In the genomic region with DNA sequence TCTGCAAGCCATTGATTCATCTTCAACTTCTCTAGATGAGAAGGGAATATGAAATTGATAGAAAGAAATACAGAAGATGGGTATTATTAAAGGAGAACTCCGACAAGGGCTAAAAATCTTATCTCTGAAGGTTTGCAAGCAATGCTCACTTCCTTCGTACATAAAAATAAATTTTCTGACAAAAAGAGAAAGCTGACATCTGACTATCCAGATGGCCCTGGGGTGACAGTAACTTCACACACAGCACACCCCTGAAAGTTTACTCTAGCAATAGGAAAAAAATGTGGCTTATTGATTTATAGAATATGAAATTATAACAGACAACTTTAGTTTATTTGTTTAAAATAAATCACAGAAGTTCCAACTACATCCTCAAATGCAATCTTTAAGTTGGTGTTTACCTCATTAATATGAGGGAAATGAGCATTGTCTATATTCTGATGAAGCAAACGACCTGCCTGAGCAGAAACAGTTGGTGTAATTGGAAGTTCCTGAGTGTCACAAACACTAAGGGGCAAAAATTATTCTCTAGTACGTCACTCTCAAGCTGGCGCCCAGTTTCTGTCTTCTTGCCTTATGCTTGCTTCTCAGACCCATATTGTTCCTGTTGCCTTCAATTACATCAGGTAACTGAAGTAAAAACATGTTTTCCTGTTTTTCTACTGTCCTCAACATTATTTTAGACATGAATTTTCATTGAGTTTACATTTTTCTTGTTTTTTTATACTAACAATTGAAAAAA, we compare ENCODE assay signal across 20 mouse cellular contexts.
DNase-seq lines count a peak whose midpoint lies in the region; ATAC-seq and TF ChIP-seq lines count a peak whose summit lies in the region.
"Had no signal": no experiment of that assay in that cellular context is flagged by ENCODE, and none has a peak within 500 bp of the region (broad histone marks: within the 10 kb centered on the region; RNA-seq: fewer than 3 reads in every experiment).

No protein-coding gene starts in this region.

- DNase-seq in forebrain, postnatal 0 days, result peak; percentile 11
- peak; percentile 62 for DNase-seq in midbrain, postnatal 0 days (ENCODE audit: low spot score)
- no peak for DNase-seq in midbrain, embryonic 11.5 days (ENCODE audit: low spot score, missing footprints)
- peak; percentile 84 for DNase-seq in cerebellum, adult 9-11 months
- DNase-seq in urinary bladder, adult 18-20 months (ENCODE audit: low spot score in 2 of 2), result no peak
- no peak for DNase-seq in kidney, adult 9 months
- DNase-seq in gastrocnemius, adult 2 months, result no peak
- DNase-seq: adrenal gland, postnatal 14 days; gastrocnemius, postnatal 36 days; kidney, postnatal 25 days; liver, postnatal 0 days had no signal

- H3K4me3 ChIP-seq in forebrain, postnatal 0 days (ENCODE audit: low read depth, low read length), result no peak overlapping the region
- no peak overlapping the region for H3K4me3 ChIP-seq in forebrain, embryonic 15.5 days
- no peak overlapping the region for H3K4me3 ChIP-seq in midbrain, postnatal 0 days (ENCODE audit: low read depth, low read length)
- no peak overlapping the region for H3K4me3 ChIP-seq in midbrain, embryonic 11.5 days (ENCODE audit: low read depth, low read length)
- H3K4me3 ChIP-seq in gastrocnemius, adult 2 months, result no peak overlapping the region
- H3K4me3 ChIP-seq: embryonic facial prominence, embryonic 15.5 days; heart, embryonic 15.5 days; hindbrain, embryonic 15.5 days; limb, embryonic 12.5 days; midbrain, embryonic 12.5 days had no signal

- no peaks in the 10 kb centered on the region for H3K27me3 ChIP-seq in forebrain, postnatal 0 days (ENCODE audit: insufficient read depth, low read length)
- no peaks in the 10 kb centered on the region for H3K27me3 ChIP-seq in forebrain, embryonic 15.5 days
- no peaks in the 10 kb centered on the region for H3K27me3 ChIP-seq in midbrain, postnatal 0 days (ENCODE audit: insufficient read depth, low read length)
- no peaks in the 10 kb centered on the region for H3K27me3 ChIP-seq in midbrain, embryonic 11.5 days (ENCODE audit: control insufficient read depth, insufficient read depth, low read length)
- H3K27me3 ChIP-seq: embryonic facial prominence, embryonic 15.5 days; heart, embryonic 15.5 days; hindbrain, embryonic 15.5 days; limb, embryonic 12.5 days; midbrain, embryonic 12.5 days had no signal

- H3K9me3 ChIP-seq in forebrain, postnatal 0 days (ENCODE audit: low read length), result no peaks in the 10 kb centered on the region
- H3K9me3 ChIP-seq in forebrain, embryonic 15.5 days, result no peaks in the 10 kb centered on the region
- no peaks in the 10 kb centered on the region for H3K9me3 ChIP-seq in midbrain, postnatal 0 days (ENCODE audit: low read length)
- H3K9me3 ChIP-seq in midbrain, embryonic 11.5 days (ENCODE audit: control insufficient read depth, low read length), result no peaks in the 10 kb centered on the region
- H3K9me3 ChIP-seq: embryonic facial prominence, embryonic 15.5 days; heart, embryonic 15.5 days; hindbrain, embryonic 15.5 days; limb, embryonic 12.5 days; midbrain, embryonic 12.5 days had no signal

- no peaks in the 10 kb centered on the region for H3K36me3 ChIP-seq in forebrain, postnatal 0 days (ENCODE audit: insufficient read depth)
- no peaks in the 10 kb centered on the region for H3K36me3 ChIP-seq in forebrain, embryonic 15.5 days
- H3K36me3 ChIP-seq in midbrain, postnatal 0 days (ENCODE audit: insufficient read depth, low read length), result no peaks in the 10 kb centered on the region
- H3K36me3 ChIP-seq in midbrain, embryonic 11.5 days (ENCODE audit: control insufficient read depth, insufficient read depth, low read length), result no peaks in the 10 kb centered on the region
- H3K36me3 ChIP-seq: embryonic facial prominence, embryonic 15.5 days; heart, embryonic 15.5 days; hindbrain, embryonic 15.5 days; limb, embryonic 12.5 days; midbrain, embryonic 12.5 days had no signal

- intact Hi-C loops in gastrocnemius, adult 2 months (cut with DNase I), result no loop called here

- TF ChIP-seq CTCF in forebrain, postnatal 0 days (IDR thresholded peaks at IDR 0.05; ENCODE audit: low read depth), result no peak
- TF ChIP-seq CTCF in midbrain, postnatal 0 days (IDR thresholded peaks at IDR 0.05), result no peak
- TF ChIP-seq CTCF in gastrocnemius, adult 2 months (IDR thresholded peaks at IDR 0.05), result no peak

- WGBS in forebrain, postnatal 0 days, result 52% methylated on average over 5 of the region's 5 CpGs
- WGBS in forebrain, embryonic 15.5 days, result 67% methylated on average over 5 of the region's 5 CpGs
- WGBS in midbrain, postnatal 0 days, result 79% methylated on average over 5 of the region's 5 CpGs
- WGBS in midbrain, embryonic 11.5 days, result 85% methylated on average over 5 of the region's 5 CpGs

- no peaks in the 10 kb centered on the region for H3K4me1 ChIP-seq in forebrain, postnatal 0 days (ENCODE audit: insufficient read depth)
- no peaks in the 10 kb centered on the region for H3K4me1 ChIP-seq in forebrain, embryonic 15.5 days
- no peaks in the 10 kb centered on the region for H3K4me1 ChIP-seq in midbrain, postnatal 0 days (ENCODE audit: insufficient read depth, low read length)
- no peaks in the 10 kb centered on the region for H3K4me1 ChIP-seq in midbrain, embryonic 11.5 days (ENCODE audit: control insufficient read depth, insufficient read depth, low read length)
- H3K4me1 ChIP-seq: embryonic facial prominence, embryonic 15.5 days; heart, embryonic 15.5 days; hindbrain, embryonic 15.5 days; limb, embryonic 12.5 days; midbrain, embryonic 12.5 days had no signal

- peak; percentile 66 for ATAC-seq in forebrain, postnatal 0 days
- ATAC-seq in forebrain, embryonic 15.5 days (replicated peaks), result no peak
- no peak for ATAC-seq in midbrain, postnatal 0 days (ENCODE audit: low FRiP score)
- ATAC-seq in midbrain, embryonic 11.5 days (ENCODE audit: low FRiP score), result no peak
- ATAC-seq: intestine, embryonic 16.5 days; liver, postnatal 0 days; lung, postnatal 0 days had no signal

- no peak overlapping the region for H3K4me2 ChIP-seq in forebrain, postnatal 0 days (ENCODE audit: low read depth)
- no peak overlapping the region for H3K4me2 ChIP-seq in forebrain, embryonic 15.5 days (replicated peaks)
- no peak overlapping the region for H3K4me2 ChIP-seq in midbrain, postnatal 0 days (ENCODE audit: low read depth, low read length, poor library complexity, severe bottlenecking)
- H3K4me2 ChIP-seq in midbrain, embryonic 11.5 days, result no peak overlapping the region
- H3K4me2 ChIP-seq: embryonic facial prominence, embryonic 15.5 days; heart, embryonic 15.5 days; hindbrain, embryonic 15.5 days; limb, embryonic 12.5 days; liver, embryonic 11.5 days; midbrain, embryonic 12.5 days had no signal

- H3K27ac ChIP-seq in forebrain, postnatal 0 days (ENCODE audit: low read depth, low read length), result no peak overlapping the region
- H3K27ac ChIP-seq in forebrain, embryonic 15.5 days (replicated peaks), result no peak overlapping the region
- no peak overlapping the region for H3K27ac ChIP-seq in midbrain, postnatal 0 days (ENCODE audit: low read depth, low read length)
- no peak overlapping the region for H3K27ac ChIP-seq in midbrain, embryonic 11.5 days (ENCODE audit: low read depth, low read length)
- no peak overlapping the region for H3K27ac ChIP-seq in gastrocnemius, adult 2 months
- H3K27ac ChIP-seq: embryonic facial prominence, embryonic 15.5 days; heart, embryonic 15.5 days; hindbrain, embryonic 15.5 days; limb, embryonic 12.5 days; midbrain, embryonic 12.5 days had no signal

- no peak overlapping the region for H3K9ac ChIP-seq in forebrain, postnatal 0 days
- H3K9ac ChIP-seq in forebrain, embryonic 15.5 days (replicated peaks), result no peak overlapping the region
- no peak overlapping the region for H3K9ac ChIP-seq in midbrain, postnatal 0 days (replicated peaks; ENCODE audit: low read length, poor library complexity, severe bottlenecking)
- H3K9ac ChIP-seq in midbrain, embryonic 11.5 days (ENCODE audit: low read length), result no peak overlapping the region
- H3K9ac ChIP-seq: embryonic facial prominence, embryonic 15.5 days; heart, embryonic 15.5 days; hindbrain, embryonic 15.5 days; limb, embryonic 12.5 days; liver, postnatal 0 days; midbrain, embryonic 12.5 days had no signal

Comparison
In these comparisons a context has a peak if more than half of its experiments do, and no peak if none do; other contexts are left out.
1. DNase-seq: peak in forebrain, postnatal 0 days (single experiment), midbrain, postnatal 0 days (single experiment) and cerebellum, adult 9-11 months (single experiment); none in midbrain, embryonic 11.5 days (single experiment), urinary bladder, adult 18-20 months (0 of 2), kidney, adult 9 months (single experiment) and gastrocnemius, adult 2 months (single experiment).